Mouse (Mus musculus): ENCODE data around the gene Myl6. TPM values are rescaled to one million over a fixed set of nuclear protein-coding genes. Genes with fewer than 3 reads are reported as not detected.

The Myl6 gene
- total RNA-seq (2021) = 100 to 1,000 TPM; 616 to 641 TPM

DNA sequence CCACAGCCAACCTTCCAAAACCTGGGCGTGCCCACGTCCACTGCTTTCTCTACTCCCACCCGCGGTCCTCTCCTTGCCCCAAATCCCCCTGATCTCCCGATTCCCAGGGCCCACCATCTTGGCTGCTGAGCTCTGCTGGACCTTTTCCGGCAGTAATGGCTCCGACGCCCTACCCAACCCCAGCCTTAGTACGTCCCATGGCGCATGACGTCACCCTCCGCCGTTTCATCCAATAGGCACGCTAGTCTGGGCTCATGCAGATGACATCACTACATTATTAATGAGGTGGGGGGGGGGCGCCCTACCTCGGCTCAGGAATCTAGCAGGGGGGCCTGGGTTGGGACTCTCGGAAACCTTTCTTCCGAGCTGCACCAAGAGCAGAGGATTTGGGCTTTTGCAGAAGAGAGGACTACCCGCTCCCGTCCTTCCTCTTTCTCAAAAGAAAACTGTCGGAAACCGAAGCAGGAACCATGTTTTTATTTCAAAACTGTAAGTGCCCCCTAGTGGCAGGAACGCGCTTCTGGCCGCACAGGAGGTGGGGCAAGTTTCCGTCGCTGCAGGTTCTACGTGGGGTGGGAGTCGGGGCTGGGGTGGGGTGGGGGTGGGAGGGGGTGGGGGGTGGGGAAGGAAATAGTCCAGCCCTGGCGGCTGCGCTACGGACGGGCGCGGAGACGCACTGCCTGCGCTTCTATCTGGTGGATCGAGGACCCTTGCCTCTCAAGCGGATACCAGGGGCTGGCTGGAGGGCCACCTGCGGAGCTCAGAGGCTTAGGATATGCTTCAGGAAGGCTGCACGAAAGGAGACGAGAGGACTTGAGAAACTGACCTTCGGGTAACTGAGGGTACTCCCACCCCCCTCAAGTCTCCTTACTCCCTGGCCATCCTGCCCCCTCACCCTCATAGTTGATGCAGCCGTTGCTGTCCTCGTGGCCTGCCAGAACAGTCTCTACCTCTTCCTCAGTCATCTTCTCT is at the start of gene Myl6:
Myl6 (minus strand) TSS at position 451 of the 972 bp plus-strand sequence.
- DNase-seq (ENCODE audit: low spot score in 2 of 2) = peak; percentile 98 to 99
- intact Hi-C loops (cut with DNase I) = loop anchor here (2.0 kb wide), 1 partner anchor 53 kb away; the partner anchor contains the start of gene Zc3h10

GRCm38 (mm10) chr10:128543100-128543499 is 49.2 kb upstream of the Myl6 start:
- DNase-seq (ENCODE audit: low spot score in 2 of 2) = no peak
- intact Hi-C loops (cut with DNase I) = no loop called here

DNA sequence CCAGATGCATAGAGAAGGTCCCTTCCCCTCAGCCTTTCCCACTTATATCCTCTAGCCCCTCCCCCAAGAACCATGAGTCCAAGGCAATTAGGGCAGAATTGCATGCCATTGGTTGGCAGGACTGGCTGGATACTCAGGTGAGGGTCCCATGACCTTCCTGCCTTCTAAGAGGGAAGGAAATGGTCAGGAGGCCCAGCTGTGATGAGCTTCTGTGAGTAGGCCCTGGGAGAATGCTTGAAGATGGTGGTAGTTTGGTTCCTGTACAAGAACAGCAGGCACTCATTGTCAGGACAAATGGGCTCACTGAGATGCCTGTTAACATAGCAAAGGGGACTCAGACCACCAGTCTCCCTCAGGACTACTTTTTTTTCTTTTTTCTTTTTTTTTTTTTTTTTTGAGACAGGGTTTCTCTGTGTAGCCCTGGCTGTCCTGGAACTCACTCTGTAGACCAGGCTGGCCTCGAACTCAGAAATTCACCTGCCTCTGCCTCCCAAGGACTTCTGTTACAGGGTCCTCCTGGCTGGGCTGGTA is 44.5 kb upstream of the Myl6 start:
- intact Hi-C loops (cut with DNase I) = no loop called here

GRCm38 (mm10) chr10:128536266-128536940 is 42.5 kb upstream of the Myl6 start:
- intact Hi-C loops (cut with DNase I) = loop anchor here (2.0 kb wide), 2 partner anchors 18 to 78 kb away; partner anchors contain the start of gene Smarcc2

More for the DNA sequence above, 44.5 kb upstream of the Myl6 start:
- no peak for DNase-seq (ENCODE audit: low spot score in 2 of 2)

GRCm38 (mm10) chr10:128535624-128536265 is 41.8 kb upstream of the Myl6 start:
- intact Hi-C loops (cut with DNase I) = loop anchor here (2.0 kb wide), 2 partner anchors 17 to 77 kb away; partner anchors contain the start of gene Smarcc2
- DNase-seq (ENCODE audit: low spot score in 2 of 2) = no peak

More at GRCm38 (mm10) chr10:128536266-128536940, 42.5 kb upstream of the Myl6 start:
- peak; percentile 91 to 93 for DNase-seq (ENCODE audit: low spot score in 2 of 2)

- DNase-seq (ENCODE audit: low spot score in 2 of 2) = no peak
- intact Hi-C loops (cut with DNase I) = no loop called here
These were observed 41.3 kb upstream of the Myl6 start for GRCm38 (mm10) chr10:128535206-128535605.

DNA sequence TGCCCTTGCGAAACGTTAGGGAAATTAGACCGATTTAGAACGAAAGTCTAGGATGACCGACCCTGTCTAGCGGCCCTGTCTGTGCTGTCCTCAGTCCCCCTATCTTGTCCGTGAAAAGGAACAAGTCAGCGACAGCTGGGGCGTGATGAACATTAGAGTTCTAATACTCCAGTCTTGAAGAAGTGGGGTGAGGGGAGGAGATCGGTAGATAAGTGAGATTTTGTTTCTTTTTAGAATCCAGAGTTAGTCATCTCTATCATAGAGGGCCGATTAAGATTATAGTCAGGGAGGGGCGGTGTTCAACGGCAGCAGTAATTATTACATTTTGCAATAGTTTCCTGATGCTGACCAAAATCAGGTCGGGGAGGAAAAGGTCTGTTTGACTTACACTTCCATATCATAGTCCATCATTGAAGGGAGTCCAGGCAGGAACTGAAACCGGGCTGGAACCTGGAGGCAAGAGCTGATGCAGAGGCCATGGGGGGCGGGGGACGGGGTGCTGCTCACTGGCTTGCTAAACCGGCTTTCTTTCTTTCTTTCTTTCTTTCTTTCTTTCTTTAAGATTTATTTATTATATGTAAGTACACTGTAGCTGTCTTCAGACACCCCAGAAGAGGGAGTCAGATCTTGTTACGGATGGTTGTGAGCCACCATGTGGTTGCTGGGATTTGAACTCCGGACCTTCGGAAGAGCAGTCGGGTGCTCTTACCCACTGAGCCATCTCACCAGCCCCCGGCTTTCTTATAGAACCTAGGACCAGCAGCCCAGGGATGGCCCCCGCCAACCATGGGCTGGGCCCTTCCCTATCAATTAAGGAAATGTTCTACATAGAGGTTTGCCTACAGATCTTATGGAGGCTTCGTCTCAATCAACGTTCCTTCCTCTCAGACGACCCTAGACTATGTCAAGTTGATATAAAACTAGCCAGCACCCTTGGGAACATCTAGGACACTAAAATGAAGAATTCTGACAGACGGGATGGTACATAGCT is 32.7 kb upstream of the Myl6 start:
- intact Hi-C loops (cut with DNase I) = no loop called here
- DNase-seq (ENCODE audit: low spot score in 2 of 2) = no peak

DNA sequence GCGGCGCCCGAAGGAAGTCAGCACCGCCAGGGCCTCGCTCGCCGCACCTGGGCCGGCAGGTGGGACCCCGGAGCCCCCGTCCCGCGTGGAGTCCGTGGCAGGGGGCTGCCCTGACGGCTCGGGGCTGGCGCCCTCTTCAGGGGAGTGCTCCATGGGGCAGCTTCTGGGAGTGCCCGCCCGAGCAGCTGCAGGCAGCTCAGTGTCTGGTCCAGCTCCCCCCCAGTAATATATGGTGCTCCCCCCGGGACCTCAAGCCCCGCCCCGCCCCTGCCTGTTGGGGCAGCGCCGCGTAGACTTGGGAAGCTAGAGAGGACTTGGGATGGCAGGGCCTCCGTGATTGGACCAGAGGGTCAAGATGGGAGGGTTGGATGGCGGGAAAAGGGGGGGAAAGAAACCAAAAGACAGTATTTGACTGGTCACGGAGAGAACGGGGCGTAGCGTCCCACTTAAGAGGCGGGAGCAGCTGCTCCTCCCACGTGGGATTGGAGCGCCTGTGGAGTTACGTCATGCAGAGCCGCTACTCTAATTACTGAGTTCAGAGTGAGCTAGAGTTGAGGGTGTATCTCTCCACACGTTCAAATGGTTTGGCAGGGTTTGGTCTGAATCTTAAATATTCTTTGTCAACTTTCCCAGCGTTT is 31.8 kb upstream of the Myl6 start, which contains the start of gene Esyt1:
Esyt1 (minus strand) TSS at position 201 of the 638 bp plus-strand sequence.
- DNase-seq (ENCODE audit: low spot score in 2 of 2) = peak; percentile 85 to 96
- intact Hi-C loops (cut with DNase I) = loop anchor here (2.0 kb wide), 1 partner anchor 27 kb away; the partner anchor contains the start of gene Myl6b

DNA sequence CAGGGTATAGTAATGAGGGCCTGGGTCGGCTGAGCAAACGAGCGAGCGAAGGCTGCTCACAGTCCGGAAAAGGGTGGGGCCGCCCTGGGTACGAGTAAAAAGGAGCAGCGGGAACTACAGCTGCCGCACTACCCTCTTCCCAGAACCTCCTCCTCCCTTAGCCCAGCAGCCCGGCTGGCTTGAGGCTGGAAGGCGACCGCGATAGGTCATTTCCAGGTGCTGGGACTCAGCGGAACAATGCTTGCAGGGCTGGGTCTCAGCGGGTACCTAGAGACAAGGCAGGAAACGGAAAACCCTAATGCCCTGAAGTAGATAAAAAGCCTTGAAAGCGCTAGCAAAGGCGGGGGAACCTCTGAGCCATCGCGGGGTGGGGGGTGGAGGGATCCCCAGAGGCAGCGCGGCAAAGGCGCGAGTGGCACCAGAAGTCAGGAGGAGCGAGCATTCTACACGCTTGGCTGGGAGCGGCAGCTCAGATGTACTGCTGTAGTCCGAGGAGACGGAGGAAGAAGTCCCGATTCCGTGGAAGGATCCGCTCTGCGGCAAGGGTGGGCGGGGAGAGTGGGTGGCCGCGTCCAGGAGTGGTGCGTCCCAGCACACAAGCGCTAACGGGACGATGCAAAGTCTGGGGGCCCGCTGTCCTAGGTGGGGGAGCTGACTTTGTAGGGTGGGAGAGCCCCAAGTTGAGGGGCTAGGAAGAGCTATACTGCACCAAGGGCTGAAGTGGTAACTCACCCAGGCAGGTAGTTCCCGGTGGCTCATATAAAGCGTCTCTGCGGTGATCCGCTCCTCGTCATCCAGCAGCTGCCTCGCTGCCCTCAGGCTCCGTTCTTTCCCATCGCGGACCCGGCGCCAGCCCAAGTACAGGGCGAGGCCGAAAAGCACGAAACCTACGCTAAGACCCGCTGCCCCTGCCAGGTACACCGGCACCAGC is 31.1 kb upstream of the Myl6 start:
- DNase-seq (ENCODE audit: low spot score in 2 of 2) = peak; percentile 46 to 66
- intact Hi-C loops (cut with DNase I) = loop anchor here (2.0 kb wide), 1 partner anchor 26 kb away; the partner anchor contains the start of gene Myl6b

GRCm38 (mm10) chr10:128524111-128524731 is 30.3 kb upstream of the Myl6 start:
- no peak for DNase-seq (ENCODE audit: low spot score in 2 of 2)
- intact Hi-C loops (cut with DNase I) = loop anchor here (2.0 kb wide), 1 partner anchor 25 kb away; the partner anchor contains the start of gene Myl6b

DNA sequence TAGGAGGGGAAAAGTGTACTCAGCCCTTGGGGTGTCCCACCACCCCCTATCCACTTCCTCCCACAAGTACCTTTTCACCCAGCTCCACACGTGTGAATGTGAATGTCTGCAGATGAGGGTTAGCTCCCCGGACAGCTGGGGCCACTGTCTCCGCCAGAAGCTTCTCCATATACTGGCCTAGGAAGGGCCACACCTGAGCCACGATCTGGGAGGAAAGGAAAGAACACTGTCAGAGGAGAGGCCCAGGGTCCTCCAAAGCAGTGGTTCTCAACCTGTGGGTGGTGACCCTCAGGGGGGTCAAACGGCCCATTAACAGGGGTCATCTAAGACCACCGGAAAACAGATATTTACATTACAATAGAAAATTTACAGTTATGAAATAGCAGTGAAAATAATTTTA is 28.4 kb upstream of the Myl6 start:
- DNase-seq (ENCODE audit: low spot score in 2 of 2) = no peak
- intact Hi-C loops (cut with DNase I) = no loop called here

DNA sequence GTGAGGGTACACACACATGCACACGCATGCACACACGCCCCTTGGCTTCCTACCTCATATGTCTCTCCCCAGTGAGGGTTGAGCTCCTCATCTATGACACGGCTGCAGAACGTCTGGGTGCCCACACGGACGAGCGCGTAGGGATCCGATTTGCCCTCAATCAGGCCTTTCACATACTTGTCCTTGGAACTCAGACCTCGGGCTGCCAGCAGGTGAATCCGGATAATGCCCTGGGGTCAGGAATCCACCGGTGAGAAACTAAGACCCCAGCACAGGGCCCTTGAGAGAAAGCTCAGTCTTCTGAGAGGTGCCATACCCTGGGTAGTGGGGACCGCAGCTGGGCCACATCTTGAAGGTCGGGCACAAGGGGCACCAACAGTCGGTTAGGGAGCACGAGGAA is 26.6 kb upstream of the Myl6 start:
- no peak for DNase-seq (ENCODE audit: low spot score in 2 of 2)
- intact Hi-C loops (cut with DNase I) = no loop called here

DNA sequence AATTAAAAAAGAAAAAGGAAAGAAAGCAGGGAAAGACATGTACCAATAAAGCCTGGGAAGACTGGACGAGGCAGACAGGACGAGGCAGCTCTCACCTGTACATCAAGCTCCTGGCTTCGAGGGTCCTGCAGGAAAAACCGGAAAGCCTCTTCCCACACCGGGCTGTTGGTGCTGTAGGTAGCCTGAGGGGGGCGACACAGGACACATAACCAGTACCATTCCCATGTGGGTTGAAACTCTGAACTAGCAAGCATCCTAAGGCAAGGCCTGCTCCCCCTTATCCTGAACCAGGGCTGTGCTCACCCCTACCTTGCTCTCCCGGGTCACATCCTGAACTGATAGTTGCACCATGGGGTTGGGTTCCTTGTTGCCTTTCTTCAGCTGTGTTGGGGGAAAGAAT is 24.9 kb upstream of the Myl6 start:
- DNase-seq (ENCODE audit: low spot score in 2 of 2) = peak; percentile 27 to 38
- intact Hi-C loops (cut with DNase I) = loop anchor here (2.0 kb wide), 1 partner anchor 18 kb away; no protein-coding TSS in a partner anchor

GRCm38 (mm10) chr10:128516677-128517076 is 22.7 kb upstream of the Myl6 start:
- intact Hi-C loops (cut with DNase I) = no loop called here
- no peak for DNase-seq (ENCODE audit: low spot score in 2 of 2)

GRCm38 (mm10) chr10:128516029-128516428 is 22.1 kb upstream of the Myl6 start:
- DNase-seq (ENCODE audit: low spot score in 2 of 2) = no peak

GRCm38 (mm10) chr10:128515044-128515443 is 21.1 kb upstream of the Myl6 start:
- no peak for DNase-seq (ENCODE audit: low spot score in 2 of 2)
- intact Hi-C loops (cut with DNase I) = no loop called here

More at GRCm38 (mm10) chr10:128516029-128516428, 22.1 kb upstream of the Myl6 start:
- intact Hi-C loops (cut with DNase I) = no loop called here

Data from left cerebral cortex, postnatal 25 days (tissue).